Mouse (Mus musculus): ENCODE data around the gene Plch2. TPM values are rescaled to one million over a fixed set of nuclear protein-coding genes. Genes with fewer than 3 reads are reported as not detected.

Plch2 gene
- polyA plus RNA-seq, 1 experiment from 2014 or later = 13.3 TPM

DNA sequence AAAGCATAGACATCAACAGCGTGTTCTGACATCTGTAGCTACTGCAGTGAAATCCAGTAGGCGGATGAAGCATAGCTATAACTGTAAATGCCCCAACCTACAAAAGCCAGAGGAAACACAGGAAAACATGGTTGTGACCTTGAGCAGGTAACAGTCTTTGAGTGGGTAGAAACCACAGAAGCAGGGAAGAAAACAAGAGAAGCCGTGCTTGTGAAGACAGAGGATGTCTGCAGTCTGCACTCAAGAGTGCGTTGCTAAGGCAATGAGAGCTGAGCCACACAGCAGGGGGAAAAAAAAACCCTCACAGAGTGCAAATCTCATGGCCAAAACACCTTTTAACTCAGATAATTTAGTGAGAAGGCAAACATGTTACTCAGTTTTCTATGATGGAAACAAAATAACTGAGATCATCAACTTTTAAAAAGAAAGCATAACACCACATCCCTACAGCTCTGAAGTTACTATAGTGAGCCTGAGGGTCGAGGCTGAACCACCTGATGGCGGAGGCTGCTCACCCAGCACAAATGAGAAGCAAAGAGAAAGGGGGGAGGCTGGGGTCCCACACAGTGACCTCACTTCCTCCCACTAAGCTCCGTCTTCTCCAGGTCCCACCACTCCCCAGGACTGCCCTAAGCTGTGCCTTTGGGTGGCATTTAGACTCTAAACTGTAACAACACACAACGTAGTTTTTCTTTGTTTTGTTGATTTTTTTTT, 119.9 kb downstream of the Plch2 start:
- Histone ChIP-seq H3K4me2 (ENCODE audit: low read length) (no peak overlapping the region), H3K9ac (ENCODE audit: low read length) (no peak overlapping the region), H3K27ac (ENCODE audit: low read depth) (no peak overlapping the region), H3K9me3 (ENCODE audit: control insufficient read depth, low read length) (no peaks in the 10 kb centered on the region), H3K4me1 (replicated peaks; ENCODE audit: control insufficient read depth, insufficient read depth, low read length) (no peaks in the 10 kb centered on the region), H3K4me3 (ENCODE audit: low read depth, low read length) (no peak overlapping the region), H3K27me3 (replicated peaks; ENCODE audit: control insufficient read depth, insufficient read depth, low read length) (no peaks in the 10 kb centered on the region), H3K36me3 (ENCODE audit: control insufficient read depth, insufficient read depth, low read length) (no peaks in the 10 kb centered on the region)
- 72% methylated on average over 8 of the region's 8 CpGs for WGBS
- no peak for DNase-seq (ENCODE audit: low spot score)
- ATAC-seq (replicated peaks; ENCODE audit: low FRiP score, low TSS enrichment, low read depth) = no peak

GRCm38 (mm10) chr4:154935788-154936187, 120.8 kb downstream of the Plch2 start:
- no peak overlapping the region for H3K4me3 ChIP-seq (ENCODE audit: low read depth, low read length)
- H3K27ac ChIP-seq (ENCODE audit: low read depth) = no peak overlapping the region
- no peaks in the 10 kb centered on the region for H3K27me3 ChIP-seq (replicated peaks; ENCODE audit: control insufficient read depth, insufficient read depth, low read length)
- H3K9me3 ChIP-seq (ENCODE audit: control insufficient read depth, low read length) = no peaks in the 10 kb centered on the region
- H3K36me3 ChIP-seq (ENCODE audit: control insufficient read depth, insufficient read depth, low read length) = no peaks in the 10 kb centered on the region
- WGBS = 73% methylated on average over 7 of the region's 7 CpGs
- H3K4me1 ChIP-seq (replicated peaks; ENCODE audit: control insufficient read depth, insufficient read depth, low read length) = no peaks in the 10 kb centered on the region
- H3K9ac ChIP-seq (ENCODE audit: low read length) = no peak overlapping the region
- H3K4me2 ChIP-seq (ENCODE audit: low read length) = no peak overlapping the region
- ATAC-seq (replicated peaks; ENCODE audit: low FRiP score, low TSS enrichment, low read depth) = no peak
- DNase-seq (ENCODE audit: low spot score) = no peak

DNA sequence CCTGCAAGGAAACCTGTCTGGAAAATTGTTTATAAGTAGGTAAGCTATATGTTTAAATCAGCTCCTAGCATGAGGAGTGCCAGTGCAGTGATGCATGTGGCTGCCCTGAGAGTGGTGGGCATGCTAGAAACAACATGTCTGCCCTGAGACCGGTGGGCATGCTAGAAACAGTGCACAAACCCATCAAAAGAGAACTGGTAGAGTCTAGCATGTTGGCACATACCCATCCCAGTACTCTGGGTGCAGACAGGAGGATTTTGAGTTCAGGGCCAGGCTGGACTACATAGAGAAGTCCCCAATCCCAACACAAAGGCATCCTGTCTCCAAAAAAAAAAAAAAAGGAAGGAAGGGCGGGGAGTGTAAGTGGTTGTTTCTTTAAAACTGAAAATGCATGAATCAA, 121.8 kb downstream of the Plch2 start:
- no peaks in the 10 kb centered on the region for H3K36me3 ChIP-seq (ENCODE audit: control insufficient read depth, insufficient read depth, low read length)
- H3K9ac ChIP-seq (ENCODE audit: low read length) = no peak overlapping the region
- no peaks in the 10 kb centered on the region for H3K9me3 ChIP-seq (ENCODE audit: control insufficient read depth, low read length)
- no peak overlapping the region for H3K4me3 ChIP-seq (ENCODE audit: low read depth, low read length)
- no peak for ATAC-seq (replicated peaks; ENCODE audit: low FRiP score, low TSS enrichment, low read depth)
- 91% methylated on average over 2 of the region's 2 CpGs for WGBS
- no peak for DNase-seq (ENCODE audit: low spot score)
- no peak overlapping the region for H3K27ac ChIP-seq (ENCODE audit: low read depth)
- H3K4me1 ChIP-seq (replicated peaks; ENCODE audit: control insufficient read depth, insufficient read depth, low read length) = no peaks in the 10 kb centered on the region
- no peak overlapping the region for H3K4me2 ChIP-seq (ENCODE audit: low read length)
- no peaks in the 10 kb centered on the region for H3K27me3 ChIP-seq (replicated peaks; ENCODE audit: control insufficient read depth, insufficient read depth, low read length)

GRCm38 (mm10) chr4:154933306-154933907, 123.2 kb downstream of the Plch2 start:
- peaks cover 6% of the 10 kb centered on the region for H3K4me1 ChIP-seq (replicated peaks; ENCODE audit: control insufficient read depth, insufficient read depth, low read length)
- no peaks in the 10 kb centered on the region for H3K36me3 ChIP-seq (ENCODE audit: control insufficient read depth, insufficient read depth, low read length)
- WGBS = 57% methylated on average over 13 of the region's 13 CpGs
- no peak for DNase-seq (ENCODE audit: low spot score)
- H3K4me3 ChIP-seq (ENCODE audit: low read depth, low read length) = no peak overlapping the region
- ATAC-seq (replicated peaks; ENCODE audit: low FRiP score, low TSS enrichment, low read depth) = no peak
- H3K27me3 ChIP-seq (replicated peaks; ENCODE audit: control insufficient read depth, insufficient read depth, low read length) = no peaks in the 10 kb centered on the region
- no peak overlapping the region for H3K9ac ChIP-seq (ENCODE audit: low read length)
- no peak overlapping the region for H3K27ac ChIP-seq (ENCODE audit: low read depth)
- H3K4me2 ChIP-seq (ENCODE audit: low read length) = no peak overlapping the region
- no peaks in the 10 kb centered on the region for H3K9me3 ChIP-seq (ENCODE audit: control insufficient read depth, low read length)

Other genes starting within 250 kb of the Plch2 start
- gene Ttc34, start 219.3 kb downstream of the Plch2 start, polyA plus RNA-seq (2014; fragmentation: Nextera tagmentation; extraction: Ambion mirVana) = 0.12 and 0.30 TPM in 2 replicates
- gene Mmel1, start 187.2 kb downstream of the Plch2 start, polyA plus RNA-seq (2014; fragmentation: Nextera tagmentation; extraction: Ambion mirVana) = not detected in 2 replicates
- gene Fam213b, start 157.6 kb downstream of the Plch2 start, polyA plus RNA-seq (2014; fragmentation: Nextera tagmentation; extraction: Ambion mirVana) = 37.1 and 39.8 TPM in 2 replicates
- gene Tnfrsf14, start 128.2 kb downstream of the Plch2 start, polyA plus RNA-seq (2014; fragmentation: Nextera tagmentation; extraction: Ambion mirVana) = 1.5 and 1.6 TPM in 2 replicates
- 1.8 and 2.3 TPM in 2 replicates for gene Hes5, start 95.9 kb downstream of the Plch2 start, polyA plus RNA-seq (2014; fragmentation: Nextera tagmentation; extraction: Ambion mirVana)
- gene Pank4, start 92.7 kb downstream of the Plch2 start, polyA plus RNA-seq (2014; fragmentation: Nextera tagmentation; extraction: Ambion mirVana) = 45.4 and 46.7 TPM in 2 replicates
- 6.5 and 8.9 TPM in 2 replicates for gene Pex10, start 10.2 kb upstream of the Plch2 start, polyA plus RNA-seq (2014; fragmentation: Nextera tagmentation; extraction: Ambion mirVana)
- gene Rer1, start 29.6 kb upstream of the Plch2 start, polyA plus RNA-seq (2014; fragmentation: Nextera tagmentation; extraction: Ambion mirVana) = 188 and 191 TPM in 2 replicates
- gene Morn1, start 29.8 kb upstream of the Plch2 start, polyA plus RNA-seq (2014; fragmentation: Nextera tagmentation; extraction: Ambion mirVana) = 3.8 and 5.5 TPM in 2 replicates
- 24.4 and 25.3 TPM in 2 replicates for gene Ski, start 165.8 kb upstream of the Plch2 start, polyA plus RNA-seq (2014; fragmentation: Nextera tagmentation; extraction: Ambion mirVana)
- 74.6 and 81.2 TPM in 2 replicates for gene Faap20, start 193.0 kb upstream of the Plch2 start, polyA plus RNA-seq (2014; fragmentation: Nextera tagmentation; extraction: Ambion mirVana)

Measured in intestine, embryonic 14.5 days (tissue).